Mouse (Mus musculus) large intestine, adult 2 months (tissue): ENCODE measurements at regions not wholly inside any gene's neighbourhood (a gene's known extent, or its start where the extent isn't known, plus 50 kb on each side); places are given as distances from the start of the nearest gene placed in this dataset.
A peak's percentile ranks its signal among the peaks of the same experiment; 100 is the strongest.

Source experiments
- DNase-seq: peaks from one replicate; pipeline ENCODE4 v3.0.0-alpha.2; 2012; ENCODE audit warnings: low read depth, low spot score
- WGBS: fragments of 180-500 bp; shearing (Covaris S2); methylation state at CpG from one replicate; pipeline ENCODE4 v1.1.7; 2018; 5-methylcytosine and 5-hydroxymethylcytosine counted together

DNA sequence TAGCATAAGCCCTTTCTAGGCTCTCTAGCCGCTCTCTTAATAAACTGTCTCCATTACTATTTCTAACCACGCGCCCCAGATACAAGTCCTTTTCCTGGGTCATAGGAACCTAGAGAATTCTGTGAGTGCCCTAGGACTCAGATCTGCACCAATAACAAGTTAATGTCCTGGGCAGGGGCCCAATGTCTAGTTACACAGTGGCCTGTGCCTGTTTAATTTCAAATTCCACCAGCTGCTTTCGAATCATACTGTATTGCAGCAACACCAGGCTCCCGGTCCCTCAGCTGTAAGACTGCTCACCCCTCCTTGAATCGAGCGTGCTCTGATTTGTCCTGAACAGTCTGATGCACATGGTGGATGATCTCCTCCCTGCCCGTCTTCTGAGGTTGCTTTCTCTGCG, 206.6 kb downstream of the Cdh26 start:
- no peak for DNase-seq
- 78% methylated on average over 9 of the region's 9 CpGs for WGBS

GRCm38 (mm10) chr2:178642137-178643052, 212.1 kb downstream of the Cdh26 start:
- WGBS: 42% methylated on average over 16 of the region's 16 CpGs
- no peak for DNase-seq

DNA sequence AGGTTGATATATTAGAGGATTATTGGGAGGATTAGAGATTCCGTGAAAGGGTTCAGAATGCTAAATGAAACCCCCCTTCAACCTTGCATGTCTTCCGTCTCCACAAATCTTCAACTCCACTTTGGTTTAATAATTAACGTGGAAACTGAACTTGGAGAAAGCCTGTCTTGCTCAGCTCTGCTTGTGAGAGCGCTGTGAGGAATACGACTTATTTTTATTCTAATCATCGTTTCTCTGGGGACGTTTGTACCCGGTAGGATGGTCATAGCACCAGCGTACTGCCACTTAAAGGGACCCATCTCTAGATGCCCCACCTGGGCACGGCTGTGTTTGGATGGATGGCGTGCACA, 212.7 kb downstream of the Cdh26 start:
- WGBS: 35% methylated on average over 11 of the region's 11 CpGs
- DNase-seq: no peak

- DNase-seq: no peak
- WGBS: 51% methylated on average over 4 of the region's 4 CpGs
Observed at GRCm38 (mm10) chr2:178643841-178644240, 213.5 kb downstream of the Cdh26 start.

- DNase-seq: no peak
- WGBS: 33% methylated on average over 2 of the region's 2 CpGs
Observed at GRCm38 (mm10) chr2:178660071-178660470, 229.7 kb downstream of the Cdh26 start.

GRCm38 (mm10) chr2:178662396-178662795, 232.1 kb downstream of the Cdh26 start:
- 34% methylated on average over 1 of the region's 1 CpGs for WGBS
- DNase-seq: no peak

DNA sequence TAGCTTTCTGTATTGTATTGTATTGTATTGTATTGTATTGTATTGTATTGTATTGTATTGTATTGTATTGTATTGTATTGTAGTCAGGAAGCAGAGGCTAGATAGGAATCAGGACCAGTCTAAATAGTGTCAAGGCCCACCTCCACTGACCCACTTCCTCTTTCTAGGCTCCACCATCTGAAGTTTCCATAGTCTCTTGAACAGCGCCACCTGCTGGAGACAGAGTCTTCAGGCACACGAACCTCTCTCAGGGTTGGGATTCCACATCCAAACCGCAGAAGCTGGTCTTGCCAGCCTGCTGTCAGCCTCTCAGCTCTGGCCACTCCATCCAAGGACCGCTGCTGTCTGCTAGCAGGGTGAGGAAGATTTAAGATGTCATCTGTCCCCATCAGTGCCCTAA, 234.6 kb downstream of the Cdh26 start:
- WGBS: 9% methylated on average over 4 of the region's 4 CpGs
- DNase-seq: peak; percentile 55

DNA sequence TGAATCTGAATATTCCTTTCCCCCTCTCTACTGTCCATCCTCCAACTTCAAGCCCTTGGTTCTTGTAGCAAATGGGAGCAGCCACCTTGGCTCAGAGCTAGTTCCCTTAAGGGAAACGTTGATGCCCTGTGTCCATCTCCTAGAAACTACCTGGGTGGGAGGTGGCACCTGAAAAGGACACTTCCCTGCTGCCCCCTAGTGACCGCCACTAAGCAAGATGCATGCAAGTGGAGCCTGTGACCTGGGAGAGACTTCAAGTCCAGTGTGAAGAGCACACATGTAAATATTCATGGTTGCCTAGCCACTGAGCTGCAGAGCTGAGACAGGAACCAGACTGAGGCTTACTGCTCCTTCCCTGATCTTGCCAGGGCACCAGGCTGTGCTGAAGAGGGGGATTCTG, 238.1 kb downstream of the Cdh26 start:
- DNase-seq: no peak
- 9% methylated on average over 2 of the region's 2 CpGs for WGBS

DNA sequence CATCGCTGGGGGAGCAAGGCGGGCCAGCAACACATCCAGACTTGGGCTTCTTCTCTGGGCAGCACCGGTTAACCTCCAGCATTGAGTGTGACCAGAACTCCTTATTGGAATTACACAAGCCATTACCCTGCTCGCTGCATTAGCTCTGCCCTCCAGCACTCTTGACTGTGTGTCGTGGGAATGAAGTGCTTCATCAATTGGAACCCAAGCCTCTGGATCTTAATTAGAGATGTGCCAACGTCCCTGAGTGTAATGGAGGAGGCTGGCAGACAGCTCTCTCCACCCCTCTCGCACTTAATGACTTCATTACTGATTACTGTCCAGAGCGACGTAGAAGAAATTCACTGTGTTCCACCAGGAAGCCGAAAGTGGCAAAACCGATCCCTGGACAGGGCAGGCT, 240.6 kb downstream of the Cdh26 start:
- DNase-seq: no peak
- 83% methylated on average over 11 of the region's 11 CpGs for WGBS

- no peak for DNase-seq
- 78% methylated on average over 4 of the region's 4 CpGs for WGBS
Observed at GRCm38 (mm10) chr2:178673621-178674020, 243.3 kb downstream of the Cdh26 start.

GRCm38 (mm10) chr2:178674621-178675020, 244.3 kb downstream of the Cdh26 start:
- no peak for DNase-seq
- 75% methylated on average over 4 of the region's 4 CpGs for WGBS

GRCm38 (mm10) chr2:178676970-178677369, 246.6 kb downstream of the Cdh26 start:
- DNase-seq: no peak
- 84% methylated on average over 10 of the region's 10 CpGs for WGBS

DNA sequence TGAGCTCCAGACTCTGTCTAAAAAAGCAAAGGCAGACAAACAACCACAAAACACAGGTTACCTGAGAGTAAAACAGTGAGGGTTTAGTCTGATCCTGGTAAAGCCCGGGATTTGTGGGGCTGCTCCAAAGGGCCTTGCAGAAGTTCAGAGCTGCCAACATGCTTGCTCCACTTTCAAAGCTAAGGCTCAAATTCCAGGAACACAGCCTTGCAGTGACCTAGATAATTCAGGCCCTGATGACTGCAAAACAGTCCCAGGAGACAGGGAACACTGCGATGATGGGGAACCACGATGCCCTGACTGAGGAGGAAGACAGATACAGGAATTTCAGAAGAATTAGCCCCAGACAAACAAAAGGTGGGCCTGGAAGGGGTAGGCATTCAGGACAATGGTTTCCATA, 250.0 kb downstream of the Cdh26 start:
- WGBS: 56% methylated on average over 3 of the region's 3 CpGs
- DNase-seq: no peak

GRCm38 (mm10) chr2:178684026-178684958, 254.0 kb downstream of the Cdh26 start:
- 33% methylated on average over 9 of the region's 9 CpGs for WGBS
- no peak for DNase-seq

- 36% methylated on average over 5 of the region's 5 CpGs for WGBS
- no peak for DNase-seq
Observed at GRCm38 (mm10) chr2:178685211-178685610, 254.9 kb downstream of the Cdh26 start.

GRCm38 (mm10) chr2:178686167-178686601, 255.9 kb downstream of the Cdh26 start:
- 83% methylated on average over 7 of the region's 7 CpGs for WGBS
- DNase-seq: no peak

GRCm38 (mm10) chr2:178688586-178688985, 258.3 kb downstream of the Cdh26 start:
- WGBS: 82% methylated on average over 6 of the region's 6 CpGs

DNA sequence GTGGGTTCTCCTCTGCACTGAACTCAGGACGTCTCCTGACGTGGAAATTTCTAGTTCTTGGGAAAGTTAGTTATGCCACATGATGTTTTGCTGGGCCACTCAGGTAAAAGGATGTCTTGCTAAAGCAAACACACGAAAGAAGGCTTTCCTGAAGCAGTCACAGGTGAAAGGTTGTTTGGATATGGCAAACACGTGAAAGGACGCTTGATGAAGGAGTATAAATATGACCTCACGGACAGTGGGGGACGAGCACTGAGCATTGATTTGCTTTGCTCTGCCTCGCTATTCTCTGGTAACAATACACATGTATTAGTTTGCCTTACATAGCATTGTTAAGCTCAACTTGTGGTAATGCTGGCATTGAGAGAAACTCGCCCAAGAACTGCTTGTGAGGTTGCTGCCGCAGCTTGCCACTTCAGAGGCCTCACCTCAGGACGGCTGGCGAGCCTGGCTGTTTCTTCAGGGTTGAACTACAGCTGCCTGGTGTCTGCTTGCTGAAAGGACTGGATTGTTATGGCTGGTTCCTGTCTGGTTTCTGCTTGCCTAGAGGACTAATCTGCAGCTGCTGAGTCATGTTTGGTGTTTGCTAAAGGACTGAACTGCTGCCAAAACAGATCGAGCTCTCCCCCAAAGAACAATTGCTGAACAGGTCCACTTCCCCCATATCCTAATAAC, 261.0 kb downstream of the Cdh26 start:
- 25% methylated on average over 13 of the region's 13 CpGs for WGBS
- no peak for DNase-seq

More at GRCm38 (mm10) chr2:178688586-178688985, 258.3 kb downstream of the Cdh26 start:
- DNase-seq: no peak

DNA sequence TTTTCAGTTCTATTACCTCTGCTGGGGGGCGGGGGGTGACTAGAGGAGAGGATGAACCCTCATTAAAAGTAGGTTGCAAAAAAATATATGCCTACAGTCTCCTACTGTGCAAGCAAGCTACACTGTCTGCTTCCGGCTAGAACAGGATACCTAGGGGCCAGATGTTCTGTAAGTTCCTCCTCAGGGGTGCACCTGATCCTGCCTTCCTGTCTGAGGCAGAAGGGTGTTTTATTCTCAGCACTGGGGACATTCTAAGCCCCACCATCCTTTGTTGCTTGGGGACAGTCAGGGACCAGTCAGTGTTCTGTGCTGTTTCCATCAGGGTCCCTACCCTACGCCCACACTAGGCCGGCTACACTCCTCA, 261.5 kb downstream of the Cdh26 start:
- 54% methylated on average over 4 of the region's 4 CpGs for WGBS

GRCm38 (mm10) chr2:178692231-178692630, 261.9 kb downstream of the Cdh26 start:
- DNase-seq: no peak
- WGBS: 83% methylated on average over 3 of the region's 3 CpGs

More for the DNA sequence above, 261.5 kb downstream of the Cdh26 start:
- no peak for DNase-seq
